Mouse (Mus musculus): ENCODE data around the gene Hist2h2ac. TPM values are rescaled to one million over a fixed set of nuclear protein-coding genes. Genes with fewer than 3 reads are reported as not detected.
"Not testable (repeated sequence)": the region's sequence is repeated elsewhere in the genome, so short reads cannot be mapped to it uniquely, and the experiment has no call there.

Gene Hist2h2ac
- polyA plus RNA-seq, 1 experiment from 2014 or later: 4.7 TPM

- peak overlapping the region; percentile 85 for H3K4me2 ChIP-seq (ENCODE audit: low read depth, low read length)
- ATAC-seq: peak; percentile 28
- not testable (repeated sequence) for H3K36me3 ChIP-seq (ENCODE audit: control insufficient read depth, insufficient read depth, low read length); H3K9me3 ChIP-seq (ENCODE audit: control insufficient read depth, low read length); H3K27me3 ChIP-seq (replicated peaks; ENCODE audit: control insufficient read depth, insufficient read depth, low read length)
- H3K27ac ChIP-seq (ENCODE audit: low read length): peak overlapping the region; percentile 100
- H3K4me3 ChIP-seq (ENCODE audit: low read length): peak overlapping the region; percentile 68
- H3K9ac ChIP-seq (ENCODE audit: low read depth, low read length): peak overlapping the region; percentile 84
- peaks cover 18% of the 10 kb centered on the region for H3K4me1 ChIP-seq (ENCODE audit: control insufficient read depth, insufficient read depth, low read length)
- under 1% methylated on average over 25 of the region's 47 CpGs for WGBS
These were observed 432 bp downstream of the Hist2h2ac start for GRCm38 (mm10) chr3:96220131-96220764.

- H3K36me3 ChIP-seq (ENCODE audit: control insufficient read depth, insufficient read depth, low read length): no peaks in the 10 kb centered on the region
These were observed 984 bp downstream of the Hist2h2ac start, which contains the start of the genes Bola1 and Hist2h2ab for GRCm38 (mm10) chr3:96219661-96220130. Gene Bola1 (minus strand): TSS chr3:96219709. Gene Hist2h2ab (plus strand): TSS chr3:96219865.

GRCm38 (mm10) chr3:96219191-96219641, 1.5 kb downstream of the Hist2h2ac start:
- H3K4me3 ChIP-seq (ENCODE audit: low read length): peak overlapping the region; percentile 68
- WGBS: under 1% methylated on average over 12 of the region's 12 CpGs
- no peaks in the 10 kb centered on the region for H3K36me3 ChIP-seq (ENCODE audit: control insufficient read depth, insufficient read depth, low read length)
- H3K4me2 ChIP-seq (ENCODE audit: low read depth, low read length): peak overlapping the region; percentile 85
- H3K9me3 ChIP-seq (ENCODE audit: control insufficient read depth, low read length): no peaks in the 10 kb centered on the region
- H3K9ac ChIP-seq (ENCODE audit: low read depth, low read length): peak overlapping the region; percentile 73
- H3K27ac ChIP-seq (ENCODE audit: low read length): peak overlapping the region; percentile 100
- H3K4me1 ChIP-seq (ENCODE audit: control insufficient read depth, insufficient read depth, low read length): peaks cover 18% of the 10 kb centered on the region
- no peaks in the 10 kb centered on the region for H3K27me3 ChIP-seq (replicated peaks; ENCODE audit: control insufficient read depth, insufficient read depth, low read length)
- peak; percentile 7; the same call in 1 of the 2 replicates for ATAC-seq

More at GRCm38 (mm10) chr3:96219661-96220130, 984 bp downstream of the Hist2h2ac start, which contains the start of the genes Bola1 and Hist2h2ab:
- Histone ChIP-seq H3K27ac (ENCODE audit: low read length) (peak within 1 kb of the TSS; percentile 100), H3K27me3 (replicated peaks; ENCODE audit: control insufficient read depth, insufficient read depth, low read length) (no peaks in the 10 kb centered on the region), H3K4me1 (ENCODE audit: control insufficient read depth, insufficient read depth, low read length) (peaks cover 18% of the 10 kb centered on the region), H3K4me3 (ENCODE audit: low read length) (peak within 1 kb of the TSS; percentile 68), H3K9me3 (ENCODE audit: control insufficient read depth, low read length) (no peaks in the 10 kb centered on the region), H3K4me2 (ENCODE audit: low read depth, low read length) (peak within 1 kb of the TSS; percentile 85), H3K9ac (ENCODE audit: low read depth, low read length) (peak within 1 kb of the TSS; percentile 84)
- WGBS: under 1% methylated on average over 36 of the region's 37 CpGs
- ATAC-seq: peak; percentile 85

DNA sequence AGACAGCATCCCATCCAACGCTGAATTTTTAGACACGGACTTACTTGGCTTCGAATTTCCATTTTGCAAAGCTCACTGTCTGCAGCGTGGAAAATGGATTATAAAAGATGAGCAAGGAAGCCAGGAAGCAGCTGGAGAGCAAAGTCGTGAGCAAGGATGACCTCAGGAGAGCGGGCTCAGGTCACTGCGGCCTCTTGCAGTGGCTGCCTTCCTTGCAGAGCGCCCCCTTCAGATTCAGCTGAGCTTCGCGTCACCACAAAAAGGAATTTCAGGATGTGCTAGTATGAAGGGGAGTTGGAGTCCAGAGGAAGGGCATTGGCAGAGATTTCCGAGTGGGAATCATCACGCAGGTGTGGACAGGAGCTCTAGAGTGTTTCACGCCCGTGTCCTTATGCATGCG, 11.4 kb downstream of the Hist2h2ac start:
- Histone ChIP-seq H3K36me3 (ENCODE audit: control insufficient read depth, insufficient read depth, low read length) (no peaks in the 10 kb centered on the region), H3K27ac (ENCODE audit: low read length) (no peak overlapping the region), H3K27me3 (replicated peaks; ENCODE audit: control insufficient read depth, insufficient read depth, low read length) (no peaks in the 10 kb centered on the region), H3K4me1 (ENCODE audit: control insufficient read depth, insufficient read depth, low read length) (no peaks in the 10 kb centered on the region), H3K4me2 (ENCODE audit: low read depth, low read length) (no peak overlapping the region), H3K9me3 (ENCODE audit: control insufficient read depth, low read length) (no peaks in the 10 kb centered on the region), H3K9ac (ENCODE audit: low read depth, low read length) (no peak overlapping the region), H3K4me3 (ENCODE audit: low read length) (no peak overlapping the region)
- WGBS: 21% methylated on average over 15 of the region's 15 CpGs
- no peak for ATAC-seq

- Histone ChIP-seq H3K36me3 (ENCODE audit: control insufficient read depth, insufficient read depth, low read length) (no peaks in the 10 kb centered on the region), H3K4me1 (ENCODE audit: control insufficient read depth, insufficient read depth, low read length) (no peaks in the 10 kb centered on the region), H3K9me3 (ENCODE audit: control insufficient read depth, low read length) (no peaks in the 10 kb centered on the region), H3K4me2 (ENCODE audit: low read depth, low read length) (no peak overlapping the region), H3K27me3 (replicated peaks; ENCODE audit: control insufficient read depth, insufficient read depth, low read length) (no peaks in the 10 kb centered on the region), H3K27ac (ENCODE audit: low read length) (no peak overlapping the region), H3K4me3 (ENCODE audit: low read length) (no peak overlapping the region), H3K9ac (ENCODE audit: low read depth, low read length) (no peak overlapping the region)
- WGBS: 67% methylated on average over 3 of the region's 3 CpGs
- ATAC-seq: no peak
These were observed 12.9 kb downstream of the Hist2h2ac start for GRCm38 (mm10) chr3:96207819-96208218.

GRCm38 (mm10) chr3:96199731-96200130, 20.9 kb downstream of the Hist2h2ac start:
- H3K4me3 ChIP-seq (ENCODE audit: low read length): no peak overlapping the region
- H3K36me3 ChIP-seq (ENCODE audit: control insufficient read depth, insufficient read depth, low read length): no peaks in the 10 kb centered on the region
- no peak overlapping the region for H3K4me2 ChIP-seq (ENCODE audit: low read depth, low read length)
- no peak for ATAC-seq
- peaks cover 10% of the 10 kb centered on the region for H3K4me1 ChIP-seq (ENCODE audit: control insufficient read depth, insufficient read depth, low read length)
- no peaks in the 10 kb centered on the region for H3K27me3 ChIP-seq (replicated peaks; ENCODE audit: control insufficient read depth, insufficient read depth, low read length)
- WGBS: 50% methylated on average over 2 of the region's 2 CpGs
- no peak overlapping the region for H3K27ac ChIP-seq (ENCODE audit: low read length)
- no peaks in the 10 kb centered on the region for H3K9me3 ChIP-seq (ENCODE audit: control insufficient read depth, low read length)
- no peak overlapping the region for H3K9ac ChIP-seq (ENCODE audit: low read depth, low read length)

GRCm38 (mm10) chr3:96198601-96199251, 22.0 kb downstream of the Hist2h2ac start:
- not testable (repeated sequence) for H3K9ac ChIP-seq (ENCODE audit: low read depth, low read length); H3K4me2 ChIP-seq (ENCODE audit: low read depth, low read length)
- WGBS: 26% methylated on average over 7 of the region's 8 CpGs

DNA sequence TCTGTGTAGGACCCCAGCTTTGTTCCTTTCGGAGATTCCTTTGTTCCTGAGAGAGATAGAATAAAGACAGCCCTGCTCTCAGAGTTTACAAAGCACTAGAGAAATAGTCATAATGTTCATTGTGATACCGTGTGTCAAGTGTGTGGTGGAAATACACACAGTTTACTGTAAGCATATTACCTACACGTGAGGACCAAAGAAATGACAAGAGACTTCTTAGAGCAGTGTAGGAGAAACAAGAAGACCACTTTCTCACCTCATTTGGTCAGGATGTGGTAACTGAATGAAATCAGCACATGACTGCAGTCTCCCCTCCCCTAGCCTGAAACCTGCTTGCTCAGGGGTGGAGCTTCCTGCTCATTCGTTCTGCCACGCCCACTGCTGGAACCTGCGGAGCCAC, 22.5 kb downstream of the Hist2h2ac start:
- 8% methylated on average over 6 of the region's 6 CpGs for WGBS
- Histone ChIP-seq H3K27ac (ENCODE audit: low read length) (peak overlapping the region; percentile 81), H3K9ac (ENCODE audit: low read depth, low read length) (peak overlapping the region; percentile 61)

More at GRCm38 (mm10) chr3:96198601-96199251, 22.0 kb downstream of the Hist2h2ac start:
- not testable (repeated sequence) for H3K4me3 ChIP-seq (ENCODE audit: low read length); H3K27me3 ChIP-seq (replicated peaks; ENCODE audit: control insufficient read depth, insufficient read depth, low read length); H3K4me1 ChIP-seq (ENCODE audit: control insufficient read depth, insufficient read depth, low read length); H3K9me3 ChIP-seq (ENCODE audit: control insufficient read depth, low read length); H3K36me3 ChIP-seq (ENCODE audit: control insufficient read depth, insufficient read depth, low read length); H3K27ac ChIP-seq (ENCODE audit: low read length)
- ATAC-seq: peak; percentile 13; the same call in 1 of the 2 replicates

GRCm38 (mm10) chr3:96197129-96197749, 23.4 kb downstream of the Hist2h2ac start:
- peak; percentile 94 for ATAC-seq
- peaks cover 10% of the 10 kb centered on the region for H3K4me1 ChIP-seq (ENCODE audit: control insufficient read depth, insufficient read depth, low read length)
- H3K4me2 ChIP-seq (ENCODE audit: low read depth, low read length): peak overlapping the region; percentile 99
- no peaks in the 10 kb centered on the region for H3K36me3 ChIP-seq (ENCODE audit: control insufficient read depth, insufficient read depth, low read length)
- under 1% methylated on average over 50 of the region's 50 CpGs for WGBS
- H3K9ac ChIP-seq (ENCODE audit: low read depth, low read length): peak overlapping the region; percentile 88
- H3K27ac ChIP-seq (ENCODE audit: low read length): peak overlapping the region; percentile 91
- H3K27me3 ChIP-seq (replicated peaks; ENCODE audit: control insufficient read depth, insufficient read depth, low read length): no peaks in the 10 kb centered on the region
- H3K9me3 ChIP-seq (ENCODE audit: control insufficient read depth, low read length): no peaks in the 10 kb centered on the region
- peak overlapping the region; percentile 72 for H3K4me3 ChIP-seq (ENCODE audit: low read length)

More for the DNA sequence above, 22.5 kb downstream of the Hist2h2ac start:
- Histone ChIP-seq H3K4me3 (ENCODE audit: low read length) (peak overlapping the region; percentile 72), H3K4me2 (ENCODE audit: low read depth, low read length) (peak overlapping the region; percentile 61), H3K9me3 (ENCODE audit: control insufficient read depth, low read length) (no peaks in the 10 kb centered on the region), H3K27me3 (replicated peaks; ENCODE audit: control insufficient read depth, insufficient read depth, low read length) (no peaks in the 10 kb centered on the region), H3K36me3 (ENCODE audit: control insufficient read depth, insufficient read depth, low read length) (no peaks in the 10 kb centered on the region), H3K4me1 (ENCODE audit: control insufficient read depth, insufficient read depth, low read length) (peaks cover 10% of the 10 kb centered on the region)
- peak; percentile 59 for ATAC-seq
